Mouse (Mus musculus) heart, embryonic 10.5 days (tissue): ENCODE measurements around the gene Ntrk3. TPM values are rescaled to one million over a fixed set of nuclear protein-coding genes. Genes with fewer than 3 reads are reported as not detected.
A peak's percentile ranks its signal among the peaks of the same experiment; 100 is the strongest.

Experiments used
- DNase-seq: peaks from one replicate; pipeline ENCODE4 v3.0.0-alpha.2; 2017; ENCODE audit warnings: low spot score
- H3K27ac ChIP-seq: fragments of 300-500 bp; sonication (generic); 2 replicates; pipeline ENCODE4 v1.5.1; 2016; ENCODE audit warnings: mild to moderate bottlenecking
- H3K27me3 ChIP-seq: fragments of 300-500 bp; sonication (generic); 2 replicates; pipeline ENCODE4 v1.6.1; 2016; ENCODE audit warnings: mild to moderate bottlenecking; ENCODE audit not compliant: poor library complexity, insufficient read depth, severe bottlenecking
- H3K36me3 ChIP-seq: fragments of 300-500 bp; sonication (generic); 2 replicates; pipeline ENCODE4 v1.6.1; 2016; ENCODE audit warnings: mild to moderate bottlenecking, moderate library complexity
- H3K4me1 ChIP-seq: fragments of 300-500 bp; sonication (generic); 2 replicates; pipeline ENCODE4 v1.6.1; 2016; ENCODE audit warnings: mild to moderate bottlenecking
- H3K4me3 ChIP-seq: fragments of 300-500 bp; sonication (generic); 2 replicates; pipeline ENCODE4 v1.5.1; 2016; ENCODE audit warnings: mild to moderate bottlenecking, moderate library complexity
- H3K9me3 ChIP-seq: fragments of 300-500 bp; sonication (generic); 2 replicates; pipeline ENCODE4 v1.6.1; 2016; ENCODE audit warnings: mild to moderate bottlenecking, moderate library complexity
- WGBS: fragments of 180-500 bp; shearing (Covaris S2); methylation state at CpG from one replicate; pipeline ENCODE4 v1.1.7; 2016; 5-methylcytosine and 5-hydroxymethylcytosine counted together
- polyA plus RNA-seq: library from polyadenylated mRNA; unstranded; fragments of >200 nt; fragmentation: Nextera tagmentation; extraction: Ambion mirVana; gene quantifications from 2 replicates; pipeline ENCODE4 v1.2.1, GENCODE M21; 2016

Gene Ntrk3
- polyA plus RNA-seq, 1 experiment from 2014 or later = 1.4 TPM

DNA sequence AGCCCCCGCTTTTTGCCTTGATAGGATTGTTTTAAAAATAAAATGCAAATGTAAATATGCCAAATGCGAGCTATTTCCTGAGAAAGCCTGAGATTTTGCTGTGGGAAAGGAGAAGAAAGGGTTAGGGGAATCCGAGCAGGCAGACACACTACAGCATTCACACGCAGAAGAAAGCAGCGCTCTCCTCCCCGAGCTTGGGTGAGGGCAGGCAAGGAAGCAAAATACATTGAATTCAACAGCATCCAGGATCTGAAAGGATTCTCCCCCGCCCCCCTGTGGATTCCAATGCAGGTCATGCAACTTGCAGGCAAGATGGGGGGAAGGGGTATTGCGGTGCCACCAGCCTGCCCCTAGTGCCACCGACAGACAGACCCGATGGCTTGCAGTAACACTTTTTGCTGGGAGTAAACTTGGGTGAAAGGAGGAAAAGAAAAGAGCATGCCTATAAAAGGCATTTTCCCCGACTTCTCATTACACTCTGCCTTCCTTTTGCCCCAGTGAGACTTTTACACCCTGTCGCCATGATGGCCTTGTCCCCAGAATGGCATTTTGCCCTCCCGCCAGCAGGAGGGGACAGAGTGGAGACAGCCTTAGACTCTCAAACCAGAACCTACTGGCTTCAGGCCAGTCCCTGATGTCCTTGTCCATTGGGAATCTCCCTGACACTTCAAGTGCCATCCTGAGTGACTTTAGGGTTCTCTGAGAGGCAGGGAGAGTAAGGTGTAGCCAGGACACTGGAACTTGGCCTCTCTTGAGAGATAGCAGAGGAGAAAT, 158.2 kb downstream of the Ntrk3 start:
- H3K4me1 ChIP-seq = peaks cover 16% of the 10 kb centered on the region
- peaks cover 98% of the 10 kb centered on the region for H3K27me3 ChIP-seq
- peak overlapping the region; percentile 63 for H3K4me3 ChIP-seq
- 2% methylated on average over 13 of the region's 13 CpGs for WGBS
- no peak for DNase-seq
- no peak overlapping the region for H3K27ac ChIP-seq
- no peaks in the 10 kb centered on the region for H3K36me3 ChIP-seq
- H3K9me3 ChIP-seq = no peaks in the 10 kb centered on the region

DNA sequence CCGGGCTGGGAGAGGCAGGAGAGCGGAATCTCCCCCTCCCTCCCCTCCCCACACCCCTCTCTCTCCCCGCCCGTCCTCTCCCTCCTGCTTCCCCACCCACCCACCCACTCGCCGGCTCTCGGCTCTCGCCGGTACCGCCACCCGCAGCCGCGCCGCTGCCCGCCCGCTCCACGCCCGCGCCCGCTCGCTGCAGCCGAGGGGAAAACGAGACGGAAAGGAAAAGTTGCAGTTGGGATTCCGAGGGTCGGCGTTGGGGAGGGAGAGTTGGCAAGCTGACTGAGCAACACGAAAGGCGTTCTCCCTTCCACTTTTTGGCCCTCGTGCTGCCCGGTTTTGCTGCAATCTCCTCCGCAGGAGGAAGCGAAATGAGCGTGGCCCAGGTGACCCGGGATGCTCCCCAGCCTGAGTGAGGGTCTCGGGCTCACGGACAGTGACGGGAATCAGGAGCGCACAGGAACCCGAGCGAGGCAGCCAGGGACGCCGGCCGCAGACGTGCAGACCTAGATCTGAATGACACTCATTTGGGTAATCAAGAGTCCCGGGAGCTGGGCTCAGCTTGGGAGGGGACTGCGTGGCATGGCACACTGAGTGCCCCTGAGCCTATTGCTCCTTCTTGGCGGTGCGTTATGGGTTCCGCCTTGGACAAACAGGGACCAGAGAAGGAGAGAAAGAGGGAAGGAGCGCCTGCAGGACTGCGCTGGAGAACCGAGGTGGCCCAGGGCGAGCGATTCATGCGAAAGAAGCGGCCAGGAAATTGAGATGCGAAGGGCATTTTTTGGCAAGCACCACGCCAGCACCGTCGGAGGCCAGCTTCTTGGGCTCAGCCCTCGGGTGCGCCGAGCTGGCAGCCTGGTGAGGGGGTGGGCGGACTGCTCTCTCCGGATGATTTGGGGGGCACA, 159.1 kb downstream of the Ntrk3 start:
- H3K9me3 ChIP-seq = no peaks in the 10 kb centered on the region
- DNase-seq = no peak
- H3K27ac ChIP-seq = no peak overlapping the region
- peak overlapping the region; percentile 63 for H3K4me3 ChIP-seq
- H3K27me3 ChIP-seq = peaks cover 99% of the 10 kb centered on the region
- no peaks in the 10 kb centered on the region for H3K36me3 ChIP-seq
- under 1% methylated on average over 50 of the region's 66 CpGs for WGBS
- H3K4me1 ChIP-seq = peaks cover 16% of the 10 kb centered on the region

DNA sequence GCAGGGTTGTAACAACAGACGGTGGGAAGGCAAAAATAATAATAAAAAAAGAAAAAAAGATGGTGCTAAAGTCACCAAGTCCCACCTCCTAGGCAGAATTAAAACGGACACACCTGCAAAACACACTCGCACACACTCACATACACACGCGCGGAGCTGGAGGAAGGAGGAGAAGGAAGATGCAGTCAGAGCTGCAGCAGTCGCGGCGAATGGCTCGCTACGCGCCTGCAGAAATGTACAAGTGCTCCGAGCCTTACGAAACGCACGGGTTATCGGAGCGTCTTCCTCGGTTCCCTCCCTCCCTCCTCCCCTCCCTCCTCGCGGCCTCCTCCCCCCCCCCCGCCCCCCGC, 159.7 kb downstream of the Ntrk3 start:
- WGBS = under 1% methylated on average over 14 of the region's 23 CpGs
- Histone ChIP-seq H3K9me3 (no peaks in the 10 kb centered on the region), H3K27me3 (peaks cover 98% of the 10 kb centered on the region), H3K36me3 (no peaks in the 10 kb centered on the region), H3K27ac (no peak overlapping the region), H3K4me3 (peak overlapping the region; percentile 63), H3K4me1 (peaks cover 16% of the 10 kb centered on the region)
- DNase-seq = no peak

DNA sequence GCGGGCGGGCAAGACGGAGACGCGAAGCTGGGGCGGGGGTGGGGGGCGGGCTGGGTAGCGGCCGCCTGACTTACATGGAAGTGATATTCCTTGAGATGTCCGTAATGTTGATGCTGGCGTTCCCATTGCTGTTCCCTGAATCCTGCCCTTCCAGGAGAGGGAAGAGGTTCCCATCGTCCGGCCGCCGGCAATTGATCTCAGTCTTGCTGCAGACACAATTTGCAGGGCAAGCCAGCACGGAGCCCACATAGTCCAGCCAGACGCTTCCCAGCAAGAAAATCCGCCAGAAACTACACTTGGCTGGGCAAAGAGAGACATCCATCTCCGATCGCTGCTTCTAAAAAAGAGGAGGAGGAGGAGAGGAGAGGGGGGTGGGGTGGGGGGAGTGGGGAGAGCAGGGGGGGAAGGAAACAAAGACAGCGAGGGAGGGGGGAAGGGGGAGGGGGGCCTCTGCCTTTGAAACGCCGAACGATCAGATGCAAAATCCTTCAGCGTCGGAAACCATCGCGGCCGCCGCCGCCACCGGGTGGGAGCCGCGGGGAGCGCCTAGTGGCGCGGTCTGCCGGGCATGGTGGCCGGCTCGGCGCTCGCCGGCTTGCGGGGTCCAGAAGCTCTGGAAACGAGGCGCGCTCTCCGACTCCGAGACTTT, 160.2 kb downstream of the Ntrk3 start:
- DNase-seq = no peak
- Histone ChIP-seq H3K36me3 (no peaks in the 10 kb centered on the region), H3K9me3 (no peaks in the 10 kb centered on the region), H3K27ac (no peak overlapping the region), H3K4me3 (peak overlapping the region; percentile 63), H3K4me1 (peaks cover 16% of the 10 kb centered on the region), H3K27me3 (peaks cover 98% of the 10 kb centered on the region)
- WGBS = under 1% methylated on average over 48 of the region's 49 CpGs

DNA sequence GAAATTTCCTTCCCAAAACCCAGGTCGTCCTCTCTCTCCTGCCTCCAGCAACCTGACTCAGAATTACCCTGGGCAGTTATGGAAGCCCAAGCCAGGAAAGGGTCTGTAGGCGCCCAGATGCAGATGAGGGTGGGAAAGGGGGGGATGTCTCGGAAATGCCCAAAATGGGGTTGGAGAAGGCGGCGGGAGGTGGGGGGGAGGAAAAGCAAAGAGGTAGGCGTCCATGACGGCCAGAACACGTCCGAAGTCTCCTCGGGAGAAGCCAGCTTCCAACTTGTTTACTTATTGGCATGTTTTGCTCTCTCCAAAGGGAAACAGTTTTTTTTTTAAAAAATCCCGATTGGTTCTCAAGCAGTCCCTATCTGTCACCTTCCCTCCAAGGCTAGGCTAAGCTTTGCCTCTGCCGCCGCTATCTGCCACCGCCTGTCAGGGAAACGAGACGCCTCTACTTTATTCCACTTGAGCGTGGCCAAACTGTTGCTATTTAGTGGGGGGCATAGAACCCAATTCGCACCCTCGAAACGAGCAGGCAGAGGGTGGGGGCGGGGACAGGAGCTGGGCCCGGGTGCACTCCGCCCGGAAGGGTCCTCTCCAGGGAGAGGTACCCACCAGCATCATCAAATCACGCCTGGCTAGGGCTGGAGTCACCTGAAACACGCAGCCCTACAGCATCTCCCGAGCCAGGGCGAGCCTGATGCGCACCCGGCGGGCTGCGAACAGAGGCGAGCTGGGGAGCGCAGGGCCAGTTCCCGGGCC, 160.9 kb downstream of the Ntrk3 start:
- H3K4me3 ChIP-seq = peak overlapping the region; percentile 63
- no peak overlapping the region for H3K27ac ChIP-seq
- DNase-seq = no peak
- no peaks in the 10 kb centered on the region for H3K36me3 ChIP-seq
- peaks cover 91% of the 10 kb centered on the region for H3K27me3 ChIP-seq
- WGBS = 2% methylated on average over 35 of the region's 35 CpGs
- H3K4me1 ChIP-seq = peaks cover 16% of the 10 kb centered on the region
- no peaks in the 10 kb centered on the region for H3K9me3 ChIP-seq

DNA sequence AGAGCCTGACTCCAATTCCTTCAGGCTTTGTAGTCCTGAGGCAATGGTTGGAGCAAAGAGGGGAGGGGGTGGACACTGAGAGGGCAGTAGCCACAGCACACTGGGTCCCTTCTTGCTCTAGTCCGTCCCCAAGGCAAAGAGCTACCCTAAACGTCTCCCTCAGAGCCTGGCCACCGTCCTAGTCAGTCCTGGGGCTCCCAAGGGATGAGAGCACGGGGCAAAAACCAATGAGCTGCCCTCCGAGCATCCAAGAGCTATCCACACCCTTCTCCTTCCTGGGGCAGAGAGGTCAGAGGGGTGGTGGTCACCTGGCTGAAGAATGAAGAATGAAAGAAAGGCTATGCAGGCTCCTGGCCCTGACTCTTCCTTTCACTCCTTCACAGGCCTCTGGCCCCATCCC, 161.6 kb downstream of the Ntrk3 start:
- Histone ChIP-seq H3K36me3 (no peaks in the 10 kb centered on the region), H3K27ac (no peak overlapping the region), H3K27me3 (peaks cover 83% of the 10 kb centered on the region), H3K4me1 (peaks cover 16% of the 10 kb centered on the region), H3K9me3 (no peaks in the 10 kb centered on the region), H3K4me3 (no peak overlapping the region)
- WGBS = 21% methylated on average over 5 of the region's 5 CpGs
- no peak for DNase-seq

DNA sequence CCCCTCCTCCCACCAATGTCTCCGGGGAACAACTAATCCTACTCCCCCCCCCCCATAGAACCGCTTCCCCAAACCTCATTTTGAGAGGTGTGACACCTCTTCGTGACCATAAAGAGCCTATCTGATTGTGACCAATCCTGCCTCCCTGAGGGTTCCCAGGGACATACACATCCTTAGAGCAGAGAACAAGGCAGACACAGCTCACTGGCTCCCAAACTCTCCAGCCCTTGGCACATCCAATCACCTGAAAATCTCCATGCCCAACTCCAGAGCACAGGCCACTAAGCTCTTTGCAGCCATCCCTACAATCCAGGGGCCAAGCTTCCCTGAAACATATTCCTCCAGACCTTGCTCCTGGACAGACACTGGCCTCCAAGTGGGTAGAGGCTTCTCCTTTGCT, 162.3 kb downstream of the Ntrk3 start:
- peaks cover 77% of the 10 kb centered on the region for H3K27me3 ChIP-seq
- no peaks in the 10 kb centered on the region for H3K36me3 ChIP-seq
- H3K4me1 ChIP-seq = peaks cover 16% of the 10 kb centered on the region
- DNase-seq = no peak
- no peak overlapping the region for H3K4me3 ChIP-seq
- H3K9me3 ChIP-seq = no peaks in the 10 kb centered on the region
- 3% methylated on average over 3 of the region's 3 CpGs for WGBS
- H3K27ac ChIP-seq = no peak overlapping the region

DNA sequence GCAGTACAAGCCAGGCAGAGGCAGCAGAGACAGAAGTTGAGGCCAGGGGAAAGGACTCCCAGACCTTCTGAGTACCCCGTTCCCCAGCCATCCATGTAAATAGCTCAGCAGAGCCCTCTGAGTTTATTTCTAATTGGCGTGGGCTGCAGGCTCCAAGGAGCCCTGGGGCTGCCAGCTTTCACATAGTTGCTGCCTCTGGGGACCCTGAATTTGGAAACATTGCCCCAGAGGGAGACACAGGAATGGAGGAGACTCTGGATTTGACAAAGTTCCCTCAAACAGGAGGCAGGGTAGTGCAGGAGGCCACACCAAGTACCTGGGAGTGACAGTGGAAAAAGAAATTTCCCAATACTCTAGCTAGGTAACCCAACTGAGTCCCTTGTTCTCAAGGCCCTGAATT, 166.6 kb downstream of the Ntrk3 start:
- no peak overlapping the region for H3K27ac ChIP-seq
- no peaks in the 10 kb centered on the region for H3K36me3 ChIP-seq
- H3K9me3 ChIP-seq = no peaks in the 10 kb centered on the region
- WGBS = 77% methylated on average over 2 of the region's 2 CpGs
- H3K4me1 ChIP-seq = no peaks in the 10 kb centered on the region
- no peak overlapping the region for H3K4me3 ChIP-seq
- H3K27me3 ChIP-seq = peaks cover 50% of the 10 kb centered on the region
- DNase-seq = no peak

DNA sequence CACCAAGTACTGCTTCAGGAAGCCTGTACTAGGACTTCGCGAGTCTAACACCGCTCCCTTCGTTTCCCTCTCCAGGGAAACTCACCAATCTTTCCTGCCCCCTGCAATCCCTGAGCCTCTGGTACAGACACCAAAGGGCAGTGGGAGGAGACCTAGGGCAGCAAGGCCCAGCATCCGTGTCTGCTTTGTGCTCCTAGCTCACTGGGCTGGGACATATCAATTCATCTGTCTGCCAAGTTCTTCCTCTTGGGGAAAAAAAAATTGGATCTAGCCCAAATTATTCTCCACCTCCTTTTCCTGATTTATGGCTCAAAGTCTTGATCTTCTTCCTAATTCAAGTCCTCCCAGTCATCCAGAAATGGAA, 168.6 kb downstream of the Ntrk3 start:
- Histone ChIP-seq H3K27me3 (peaks cover 31% of the 10 kb centered on the region), H3K9me3 (no peaks in the 10 kb centered on the region), H3K4me3 (peak overlapping the region; percentile 42), H3K4me1 (no peaks in the 10 kb centered on the region), H3K27ac (no peak overlapping the region), H3K36me3 (no peaks in the 10 kb centered on the region)
- no peak for DNase-seq
- WGBS = 9% methylated on average over 5 of the region's 5 CpGs

DNA sequence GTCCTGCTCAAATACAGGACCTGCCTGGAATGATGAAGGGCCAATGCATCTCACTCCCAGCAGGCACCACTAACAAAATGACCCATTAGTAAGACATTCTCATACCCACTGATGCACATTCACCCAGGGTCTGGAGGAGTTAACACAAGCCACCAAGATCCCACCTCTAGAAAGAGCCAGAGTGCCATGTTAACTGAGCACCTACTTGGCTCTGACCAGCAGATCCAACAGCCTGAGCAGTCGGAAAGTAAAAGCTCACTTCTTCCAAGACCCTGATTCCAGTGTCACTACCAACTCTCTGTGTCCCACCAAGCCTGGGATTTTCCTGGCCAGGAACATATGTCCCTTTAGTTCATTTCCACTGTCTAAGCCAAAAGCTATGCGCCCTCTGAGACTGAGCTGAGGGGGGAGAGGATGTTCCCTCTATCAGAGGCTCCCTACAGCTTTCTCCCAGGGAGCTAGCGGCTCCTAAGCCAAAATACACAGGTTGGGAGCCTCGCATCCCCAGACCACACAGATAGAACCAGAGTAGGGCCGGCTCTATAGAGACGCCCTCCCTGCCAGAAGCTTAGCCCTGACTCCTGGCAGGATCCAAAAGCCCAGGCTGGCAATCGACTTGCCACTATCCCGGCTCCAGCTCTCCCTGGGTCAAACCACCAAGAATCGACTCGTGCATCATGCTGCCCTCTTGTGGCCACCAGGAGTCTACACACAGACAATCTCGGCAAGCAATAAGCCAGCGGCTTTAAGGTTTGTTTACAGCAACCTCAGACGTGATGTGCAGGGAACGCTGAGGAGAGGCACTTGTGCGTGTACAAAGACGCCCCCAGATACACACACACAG, 169.2 kb downstream of the Ntrk3 start:
- no peaks in the 10 kb centered on the region for H3K9me3 ChIP-seq
- DNase-seq = peak; percentile 79
- no peaks in the 10 kb centered on the region for H3K36me3 ChIP-seq
- peak overlapping the region; percentile 42 for H3K4me3 ChIP-seq
- H3K27ac ChIP-seq = no peak overlapping the region
- WGBS = 13% methylated on average over 16 of the region's 16 CpGs
- no peaks in the 10 kb centered on the region for H3K4me1 ChIP-seq
- H3K27me3 ChIP-seq = peaks cover 25% of the 10 kb centered on the region

DNA sequence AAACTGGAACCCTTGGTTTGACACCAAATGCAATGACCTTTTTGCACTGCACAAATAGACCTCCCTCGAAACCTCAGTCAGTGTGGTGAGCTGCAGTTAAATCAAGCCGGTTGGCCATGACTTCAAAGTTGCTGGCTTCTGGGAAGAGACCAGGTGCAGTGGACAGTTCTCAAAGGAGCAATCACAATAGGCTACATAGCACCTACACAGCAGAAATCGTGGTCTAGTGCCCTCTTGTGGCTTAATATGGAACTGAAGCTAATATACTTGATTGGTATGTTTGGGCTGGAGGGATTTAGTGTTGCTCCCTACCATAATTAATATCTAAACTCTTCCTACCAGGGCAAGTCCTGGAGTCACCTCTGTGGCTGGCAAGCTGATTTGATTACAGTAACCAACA, 171.2 kb downstream of the Ntrk3 start:
- no peaks in the 10 kb centered on the region for H3K9me3 ChIP-seq

DNA sequence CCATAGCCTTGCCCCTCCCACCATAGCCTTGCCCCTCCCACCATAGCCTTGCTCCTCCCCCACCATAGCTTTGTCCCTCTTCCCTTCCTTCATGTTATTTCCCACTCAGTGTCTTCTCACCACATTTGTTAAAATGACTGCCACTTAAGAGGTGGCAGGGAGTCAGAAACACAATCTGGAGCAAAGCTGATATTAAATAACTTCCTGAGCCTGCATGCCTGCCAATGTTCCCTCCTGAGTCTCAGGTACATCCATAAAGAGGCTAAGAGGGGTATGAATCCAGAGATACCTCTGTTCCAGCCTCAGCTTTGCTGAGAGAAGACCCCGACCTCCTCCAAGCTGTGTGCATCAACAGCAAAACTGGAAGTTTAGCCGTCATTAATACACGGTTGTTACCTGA, 172.4 kb downstream of the Ntrk3 start:
- no peaks in the 10 kb centered on the region for H3K9me3 ChIP-seq

More for the DNA sequence above, 171.2 kb downstream of the Ntrk3 start:
- no peaks in the 10 kb centered on the region for H3K36me3 ChIP-seq
- no peak for DNase-seq
- H3K27ac ChIP-seq = no peak overlapping the region
- H3K27me3 ChIP-seq = peaks cover 16% of the 10 kb centered on the region
- H3K4me1 ChIP-seq = no peaks in the 10 kb centered on the region
- 40% methylated on average over 3 of the region's 3 CpGs for WGBS
- no peak overlapping the region for H3K4me3 ChIP-seq

More for the DNA sequence above, 172.4 kb downstream of the Ntrk3 start:
- Histone ChIP-seq H3K36me3 (no peaks in the 10 kb centered on the region), H3K4me1 (no peaks in the 10 kb centered on the region), H3K4me3 (no peak overlapping the region), H3K27me3 (peaks cover 15% of the 10 kb centered on the region), H3K27ac (no peak overlapping the region)
- WGBS = 79% methylated on average over 3 of the region's 3 CpGs
- no peak for DNase-seq
